Mouse (Mus musculus): ENCODE measurements at regions not wholly inside any gene's neighbourhood (a gene's known extent, or its start where the extent isn't known, plus 50 kb on each side); places are given as distances from the start of the nearest gene placed in this dataset.

- TF ChIP-seq CTCF (conservative IDR thresholded peaks at IDR 0.05; ENCODE audit: insufficient read depth, insufficient read length, low read depth, low read length): no peak
- no peak for TF ChIP-seq POLR2A (IDR thresholded peaks at IDR 0.05; ENCODE audit: low read depth, low read length)
These were observed 58.8 kb upstream of the Polg start for GRCm38 (mm10) chr7:79524921-79525320.

Measured in kidney, adult 2 months (tissue).